Mouse (Mus musculus) B cell, adult 2 months (primary cell): ENCODE measurements at regions not wholly inside any gene's neighbourhood (a gene's known extent, or its start where the extent isn't known, plus 50 kb on each side); places are given as distances from the start of the nearest gene placed in this dataset.
A peak's percentile ranks its signal among the peaks of the same experiment; 100 is the strongest.

Experiments
- DNase-seq, 2 experiments: peaks; one replicate each; pipeline ENCODE4 v3.0.0; 2022

DNA sequence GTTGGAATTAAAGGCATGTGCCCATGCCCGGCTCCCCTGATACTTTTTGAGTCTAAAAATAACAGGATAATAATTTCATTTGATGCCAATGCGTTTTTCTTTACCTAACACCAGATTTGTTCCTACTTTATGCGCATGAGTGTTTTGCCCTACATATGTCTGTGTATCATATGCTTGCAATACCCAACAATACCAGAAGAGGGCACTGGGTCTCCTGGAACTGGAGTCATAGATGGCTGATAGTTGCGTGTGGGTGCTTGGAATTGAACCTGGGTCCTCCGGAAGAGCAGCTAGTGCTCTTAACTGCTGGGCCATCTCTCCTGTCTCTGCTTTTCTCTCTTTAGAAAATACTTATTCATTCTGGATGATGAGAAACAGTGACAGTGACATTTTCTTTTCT lies 67.3 kb upstream of the Rgs6 start:
- DNase-seq, result peak in 1 of 2 experiments; percentile 1

DNA sequence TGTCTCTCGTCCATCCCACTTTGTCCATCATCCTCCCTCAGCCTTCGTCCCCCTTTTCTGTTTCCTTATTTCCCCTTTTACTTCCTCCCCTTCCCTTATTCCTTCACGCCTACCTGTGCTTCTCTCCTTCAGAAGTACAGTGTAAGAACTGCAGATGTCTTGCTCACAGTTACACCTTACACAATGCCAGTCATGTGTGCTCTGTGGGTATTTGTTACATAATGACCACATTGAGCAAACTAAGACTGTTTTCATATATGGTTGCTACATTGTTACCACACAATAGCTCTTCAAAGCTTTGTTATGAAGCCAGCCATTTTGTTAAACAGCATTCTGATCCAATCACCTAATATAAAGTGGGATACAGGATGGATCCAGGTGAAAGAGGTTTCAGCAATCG lies 63.1 kb upstream of the Rgs6 start:
- DNase-seq, result no peak
